Mouse (Mus musculus) splenic B cell, adult 2 months (primary cell): Measurements from ENCODE around the gene Fyb2.

Experiments
- DNase-seq: peaks from one replicate; pipeline ENCODE4 v3.0.0-alpha.2; 2011; ENCODE audit warnings: low read depth, low spot score
- H3K27me3 ChIP-seq: 2 replicates; pipeline ENCODE4 v1.6.1; 2012; ENCODE audit warnings: mild to moderate bottlenecking, low read length, moderate library complexity, mixed read lengths; ENCODE audit not compliant: control insufficient read depth, poor library complexity, insufficient read depth, severe bottlenecking
- H3K36me3 ChIP-seq: 2 replicates; pipeline ENCODE4 v1.6.1; 2012; ENCODE audit warnings: mild to moderate bottlenecking, low read length, moderate library complexity, mixed read lengths; ENCODE audit not compliant: control insufficient read depth, poor library complexity, insufficient read depth, severe bottlenecking

The Fyb2 gene

GRCm38 (mm10) chr4:104914711-104915247 lies 1.5 kb downstream of the Fyb2 start:
- no peaks in the 10 kb centered on the region for H3K27me3 ChIP-seq
- no peaks in the 10 kb centered on the region for H3K36me3 ChIP-seq
- DNase-seq: no peak

GRCm38 (mm10) chr4:104918017-104918416 lies 4.8 kb downstream of the Fyb2 start:
- DNase-seq: no peak
- H3K27me3 ChIP-seq: no peaks in the 10 kb centered on the region
- no peaks in the 10 kb centered on the region for H3K36me3 ChIP-seq

DNA sequence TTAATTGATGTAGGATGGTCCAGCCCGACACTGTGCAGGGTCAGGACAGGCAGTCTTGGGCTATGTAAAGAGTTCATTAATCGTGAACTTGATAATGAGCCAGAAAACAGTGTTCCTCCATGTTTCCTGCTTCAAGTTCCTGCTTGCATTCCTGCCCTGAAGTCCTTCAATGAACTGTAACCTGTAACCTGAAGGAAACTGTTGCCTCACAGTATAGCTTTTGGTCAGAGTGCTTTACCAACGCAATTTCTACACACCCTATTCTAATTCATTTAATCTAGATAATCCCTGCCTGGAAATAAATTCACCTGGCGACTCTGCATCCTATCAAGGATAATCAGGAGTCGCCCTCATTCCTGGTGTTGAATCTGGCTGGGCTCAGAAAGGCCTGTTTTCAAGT lies 12.1 kb downstream of the Fyb2 start:
- H3K27me3 ChIP-seq: no peaks in the 10 kb centered on the region
- no peaks in the 10 kb centered on the region for H3K36me3 ChIP-seq
- no peak for DNase-seq

GRCm38 (mm10) chr4:104929165-104929564 lies 15.9 kb downstream of the Fyb2 start:
- no peaks in the 10 kb centered on the region for H3K27me3 ChIP-seq
- no peak for DNase-seq

DNA sequence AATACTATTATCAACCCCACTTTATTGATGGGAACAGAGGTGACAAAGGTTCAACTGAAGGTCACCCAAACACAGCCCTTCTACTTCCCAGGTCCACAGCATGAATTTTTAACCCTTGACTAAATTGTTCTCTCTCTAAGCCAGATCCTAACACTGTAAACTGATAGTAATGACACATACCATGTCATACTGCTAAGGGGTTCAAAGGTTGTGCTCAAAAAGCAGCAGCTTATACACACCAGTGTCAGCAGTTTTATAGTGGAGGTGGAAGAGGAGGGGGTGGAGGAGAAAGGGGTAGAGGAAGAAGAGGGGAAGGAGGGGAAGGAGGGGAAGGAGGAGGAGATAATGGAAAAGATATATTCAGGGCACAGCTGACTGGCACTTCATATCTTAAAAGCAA lies 20.4 kb downstream of the Fyb2 start:
- DNase-seq: no peak
- Histone ChIP-seq H3K27me3 (no peaks in the 10 kb centered on the region), H3K36me3 (no peaks in the 10 kb centered on the region)

More at GRCm38 (mm10) chr4:104929165-104929564, 15.9 kb downstream of the Fyb2 start:
- H3K36me3 ChIP-seq: no peaks in the 10 kb centered on the region

- Histone ChIP-seq H3K36me3 (no peaks in the 10 kb centered on the region), H3K27me3 (no peaks in the 10 kb centered on the region)
- no peak for DNase-seq
Observed at GRCm38 (mm10) chr4:104934997-104935396, 21.7 kb downstream of the Fyb2 start.

- Histone ChIP-seq H3K36me3 (no peaks in the 10 kb centered on the region), H3K27me3 (no peaks in the 10 kb centered on the region)
- no peak for DNase-seq
Observed at GRCm38 (mm10) chr4:104935436-104935835, 22.2 kb downstream of the Fyb2 start.

DNA sequence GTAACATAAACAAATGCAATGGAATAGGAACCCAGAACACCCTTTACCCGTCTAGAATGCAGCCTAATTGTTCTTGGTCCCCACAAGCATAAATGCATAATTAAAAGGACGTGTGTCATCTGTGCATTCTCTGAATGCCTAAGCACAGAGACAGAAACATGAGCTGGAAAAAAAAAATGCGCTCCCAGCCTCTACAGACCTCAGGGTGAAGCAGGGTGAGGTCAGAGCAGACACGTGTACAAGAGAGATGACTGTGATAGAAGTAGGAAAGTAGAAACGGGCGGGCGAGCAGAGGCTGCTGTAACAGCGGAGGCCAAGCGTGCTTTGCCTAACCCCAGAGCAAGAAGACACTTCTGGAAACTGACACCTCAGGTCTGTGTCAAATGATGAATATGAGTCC lies 22.8 kb downstream of the Fyb2 start:
- H3K36me3 ChIP-seq: no peaks in the 10 kb centered on the region
- DNase-seq: no peak
- no peaks in the 10 kb centered on the region for H3K27me3 ChIP-seq

GRCm38 (mm10) chr4:104939535-104939934 lies 26.3 kb downstream of the Fyb2 start:
- no peaks in the 10 kb centered on the region for H3K36me3 ChIP-seq
- DNase-seq: no peak
- no peaks in the 10 kb centered on the region for H3K27me3 ChIP-seq

GRCm38 (mm10) chr4:104941895-104942294 lies 28.6 kb downstream of the Fyb2 start:
- no peak for DNase-seq
- H3K36me3 ChIP-seq: no peaks in the 10 kb centered on the region
- H3K27me3 ChIP-seq: no peaks in the 10 kb centered on the region

DNA sequence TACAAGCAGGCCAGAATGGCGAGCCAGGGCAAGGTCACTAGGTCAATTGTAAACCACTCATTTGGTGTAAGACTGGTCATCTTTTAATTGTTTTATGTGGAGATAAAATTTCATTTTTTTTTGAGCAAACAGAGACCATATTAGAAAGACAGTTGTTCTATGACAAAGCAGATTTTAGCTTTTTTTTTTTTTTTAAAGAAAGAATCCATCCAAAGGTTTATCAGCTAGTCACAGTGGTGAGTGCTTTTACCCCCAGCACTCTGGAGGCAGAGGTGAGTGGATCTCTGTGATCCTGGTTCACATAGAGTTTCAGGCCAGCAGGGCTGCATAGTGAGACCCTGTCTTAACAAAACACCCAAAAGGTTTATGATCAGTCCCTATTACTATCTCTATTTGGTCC lies 31.2 kb downstream of the Fyb2 start:
- no peaks in the 10 kb centered on the region for H3K27me3 ChIP-seq
- no peak for DNase-seq
- no peaks in the 10 kb centered on the region for H3K36me3 ChIP-seq

- no peaks in the 10 kb centered on the region for H3K27me3 ChIP-seq
- no peak for DNase-seq
- no peaks in the 10 kb centered on the region for H3K36me3 ChIP-seq
Observed at GRCm38 (mm10) chr4:104948886-104949285, 35.6 kb downstream of the Fyb2 start.

GRCm38 (mm10) chr4:104949304-104949703 lies 36.0 kb downstream of the Fyb2 start:
- H3K27me3 ChIP-seq: no peaks in the 10 kb centered on the region
- H3K36me3 ChIP-seq: no peaks in the 10 kb centered on the region
- no peak for DNase-seq

DNA sequence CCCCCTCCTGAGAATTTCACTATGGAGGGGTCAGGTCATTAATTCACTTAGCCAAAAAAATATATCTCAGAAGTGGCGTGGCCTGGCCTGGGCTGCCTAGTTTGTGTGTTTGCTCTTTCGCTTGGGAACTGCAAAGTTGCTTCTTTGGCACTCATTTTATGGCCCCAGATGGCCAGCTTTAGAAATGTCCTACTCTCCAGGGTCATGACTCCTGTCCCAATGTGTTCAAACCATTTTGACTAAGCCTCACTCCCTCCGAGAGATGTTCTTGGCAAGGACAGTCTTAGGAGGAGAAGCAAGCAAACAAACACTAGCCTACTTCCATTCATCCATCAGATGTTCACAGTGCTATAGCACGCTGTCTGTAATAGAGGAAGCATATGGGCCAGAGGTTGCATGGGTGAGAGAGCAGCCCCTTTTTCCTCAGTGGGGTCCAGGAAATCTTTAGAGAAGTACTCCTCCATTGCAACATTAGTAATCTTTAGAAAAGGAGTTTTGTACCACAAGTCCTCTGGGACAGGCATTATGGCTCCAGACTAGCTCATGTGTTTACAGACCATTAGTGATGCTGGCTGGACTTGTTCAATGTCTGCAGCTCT lies 38.1 kb downstream of the Fyb2 start:
- Histone ChIP-seq H3K36me3 (no peaks in the 10 kb centered on the region), H3K27me3 (no peaks in the 10 kb centered on the region)
- no peak for DNase-seq

- Histone ChIP-seq H3K27me3 (no peaks in the 10 kb centered on the region), H3K36me3 (no peaks in the 10 kb centered on the region)
- no peak for DNase-seq
Observed at GRCm38 (mm10) chr4:104956691-104957090, 43.4 kb downstream of the Fyb2 start.

GRCm38 (mm10) chr4:104961431-104961830 lies 48.2 kb downstream of the Fyb2 start:
- no peaks in the 10 kb centered on the region for H3K27me3 ChIP-seq
- no peak for DNase-seq

More at GRCm38 (mm10) chr4:104961431-104961830, 48.2 kb downstream of the Fyb2 start:
- H3K36me3 ChIP-seq: no peaks in the 10 kb centered on the region
